Mouse (Mus musculus) telencephalon, adult 2 months (tissue): Measurements from ENCODE around the gene Tescl.
A peak's percentile ranks its signal among the peaks of the same experiment; 100 is the strongest.

ENCODE experiments used
- DNase-seq: peaks from one replicate; pipeline ENCODE4 v3.0.0-alpha.2; 2011; ENCODE audit warnings: low read depth, low spot score

Gene Tescl

GRCm38 (mm10) chr7:24333304-24333986 lies at the start of gene Tescl:
TSS of gene Tescl (minus strand) at chr7:24333936.
- DNase-seq, result no peak

DNA sequence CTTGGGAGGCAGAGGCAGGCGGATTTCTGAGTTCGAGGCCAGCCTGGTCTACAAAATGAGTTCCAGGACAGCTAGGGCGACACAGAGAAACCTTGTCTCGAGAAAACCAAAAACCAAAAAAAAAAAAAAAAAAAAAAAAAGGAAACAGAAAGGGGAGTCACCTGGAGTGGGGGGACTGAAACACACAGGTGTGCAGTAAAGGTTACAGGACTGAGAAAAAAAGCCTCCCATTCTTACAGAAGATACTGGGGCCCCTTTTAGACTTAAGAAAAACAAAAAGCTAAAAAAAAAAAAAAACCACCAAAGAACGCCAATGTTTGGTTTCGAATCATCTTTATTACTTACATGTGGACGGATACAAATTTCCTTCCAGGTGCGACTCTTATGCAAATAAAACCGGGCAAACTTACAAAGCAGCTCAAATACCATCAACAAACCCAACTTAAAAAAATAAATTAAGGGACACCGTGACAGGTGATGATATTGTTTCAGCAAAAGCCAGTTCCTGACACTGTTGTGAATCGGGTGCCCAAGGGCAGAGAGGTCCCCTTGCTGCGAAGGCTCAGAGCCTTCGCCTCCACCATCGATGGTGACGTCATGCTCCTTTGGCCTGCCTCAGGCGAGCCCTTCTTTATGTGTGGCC lies 49.1 kb upstream of the Tescl start:
- DNase-seq, result no peak

GRCm38 (mm10) chr7:24380370-24380769 lies 46.6 kb upstream of the Tescl start:
- DNase-seq, result no peak

- no peak for DNase-seq
Measured at GRCm38 (mm10) chr7:24379934-24380333, 46.2 kb upstream of the Tescl start.

DNA sequence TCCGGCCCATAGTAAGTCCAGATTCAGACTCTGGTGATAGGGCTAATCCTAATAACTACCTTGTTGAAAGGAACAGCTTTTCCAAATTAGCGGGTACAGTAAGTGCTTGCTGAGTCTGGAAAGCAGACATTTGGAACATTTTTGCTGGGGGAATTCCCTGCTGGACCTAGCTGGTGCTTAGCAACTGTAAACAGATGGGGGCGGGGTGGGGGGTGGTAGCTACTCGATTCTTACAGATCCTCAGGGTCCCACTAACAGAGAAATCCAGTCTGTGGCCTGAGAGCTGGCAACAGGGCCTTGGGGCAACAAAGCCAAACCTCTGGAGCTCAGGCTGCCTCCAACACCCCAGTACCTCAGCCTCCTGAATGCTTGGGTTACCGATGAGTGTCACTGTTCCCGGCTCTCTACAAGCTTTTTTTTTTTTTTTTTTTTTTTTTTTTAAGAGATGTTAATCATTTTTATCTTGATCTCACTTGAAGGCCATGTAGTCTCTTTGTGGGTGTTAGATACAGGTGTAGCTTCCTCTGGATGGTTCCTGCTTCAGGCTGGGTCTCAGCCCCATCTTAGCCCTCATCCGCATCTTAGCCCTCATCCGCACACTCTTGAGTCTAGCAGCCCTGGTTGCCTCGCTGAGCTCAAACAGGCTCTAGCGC lies 44.4 kb upstream of the Tescl start:
- DNase-seq, result no peak

GRCm38 (mm10) chr7:24377091-24377865 lies 43.5 kb upstream of the Tescl start:
- DNase-seq, result no peak

- DNase-seq, result no peak
Measured at GRCm38 (mm10) chr7:24376456-24376855, 42.7 kb upstream of the Tescl start.

- DNase-seq, result no peak
Measured at GRCm38 (mm10) chr7:24373538-24374379, 40.0 kb upstream of the Tescl start.

DNA sequence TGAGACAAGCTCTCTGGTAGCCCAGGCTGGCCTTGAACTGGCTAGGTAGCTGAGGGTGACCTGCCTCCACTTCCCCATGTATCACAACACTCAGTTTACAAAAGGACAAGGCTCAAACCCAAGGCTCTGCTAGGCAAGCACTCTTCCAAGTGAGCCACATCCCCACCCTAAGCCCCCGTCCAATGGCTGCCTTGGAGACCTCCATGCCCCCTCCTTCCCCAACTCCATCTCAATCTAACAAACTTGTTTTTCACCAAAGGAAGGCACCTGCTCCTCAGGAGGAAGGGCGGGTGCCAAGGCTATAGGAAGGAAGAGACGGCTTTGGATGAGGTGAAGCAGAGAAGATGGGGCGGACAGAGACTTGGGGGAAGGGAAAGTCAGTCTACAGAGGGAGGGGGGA lies 39.0 kb upstream of the Tescl start:
- no peak for DNase-seq

DNA sequence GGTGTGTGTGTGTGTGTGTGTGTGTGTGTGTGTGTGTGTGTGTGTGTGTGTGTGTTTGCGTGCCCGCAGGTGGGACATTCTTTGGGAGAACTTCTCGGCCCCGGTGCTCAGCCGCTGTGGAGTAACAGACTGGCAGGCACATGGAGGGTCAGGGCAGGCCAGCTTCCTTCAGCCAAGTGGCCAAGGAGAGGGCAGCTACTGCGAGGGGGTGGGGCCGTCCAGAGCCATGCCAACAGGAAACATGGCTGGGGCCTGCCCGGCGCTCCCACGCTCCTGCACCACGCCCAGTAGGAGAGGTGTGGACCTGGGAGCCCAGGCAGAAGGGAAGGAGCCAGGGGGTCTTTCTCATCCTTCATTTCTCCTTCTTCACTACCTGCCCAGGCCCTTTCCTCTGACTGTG lies 38.6 kb upstream of the Tescl start:
- DNase-seq, result no peak

DNA sequence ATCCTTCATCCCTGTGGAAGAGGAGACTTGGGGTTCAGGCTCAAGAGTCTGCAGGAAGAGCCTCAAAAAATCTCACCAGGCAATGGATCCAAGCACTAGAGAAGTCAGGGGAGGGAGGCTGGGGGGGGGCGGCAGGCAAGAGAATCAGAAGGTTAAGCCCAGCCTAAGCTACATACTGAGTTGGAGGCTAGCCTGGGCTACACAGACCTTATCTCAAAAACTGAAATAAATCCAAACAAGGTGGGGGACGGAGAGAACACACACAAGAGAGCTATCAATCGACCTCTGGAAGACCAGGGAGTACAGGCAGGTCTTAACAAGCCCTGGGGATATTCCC lies 38.0 kb upstream of the Tescl start:
- DNase-seq, result no peak

GRCm38 (mm10) chr7:24371012-24371808 lies 37.5 kb upstream of the Tescl start:
- no peak for DNase-seq

DNA sequence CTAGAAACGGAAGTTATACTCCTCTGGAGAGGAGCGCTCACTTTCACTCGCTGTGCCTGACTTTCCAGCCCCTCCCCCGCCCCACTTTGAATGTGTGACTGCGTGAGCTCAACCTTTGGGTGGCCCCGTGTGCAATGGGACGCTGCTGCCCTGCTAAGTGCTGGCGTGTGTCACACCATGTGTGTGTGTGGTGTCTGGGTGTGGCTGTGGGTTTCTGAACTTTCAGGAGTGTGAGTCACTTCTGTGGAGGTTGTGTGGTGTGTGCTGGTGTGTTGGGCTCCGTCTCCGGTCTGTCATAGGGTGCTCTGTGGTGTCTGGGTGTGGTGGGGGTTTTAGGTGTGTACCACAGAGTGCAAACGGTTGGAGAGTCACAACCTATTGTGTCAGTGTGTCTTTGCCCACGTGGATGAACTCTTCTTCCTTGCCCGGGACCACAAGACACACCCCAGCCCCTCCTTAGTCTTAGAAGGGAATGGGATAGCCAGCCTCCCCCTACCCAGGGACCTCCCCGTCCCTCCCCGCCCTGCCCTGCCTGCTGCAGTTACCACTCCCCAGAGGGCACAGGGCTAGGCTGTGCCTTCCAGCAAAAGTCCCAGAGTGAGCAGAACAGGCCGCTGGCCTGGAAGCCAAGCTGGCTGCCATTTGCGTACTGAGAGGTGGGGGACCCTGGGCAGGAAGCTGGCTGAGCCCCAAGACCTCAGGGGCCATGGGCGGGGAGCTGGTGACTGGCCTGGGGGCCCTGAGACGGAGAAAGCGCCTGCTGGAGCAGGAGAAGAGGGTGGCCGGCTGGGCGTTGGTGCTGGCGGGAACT lies 36.2 kb upstream of the Tescl start, which contains the start of gene Kcnn4:
TSS of gene Kcnn4 (plus strand) at position 533 of the 811 bp plus-strand sequence.
- DNase-seq, result no peak

DNA sequence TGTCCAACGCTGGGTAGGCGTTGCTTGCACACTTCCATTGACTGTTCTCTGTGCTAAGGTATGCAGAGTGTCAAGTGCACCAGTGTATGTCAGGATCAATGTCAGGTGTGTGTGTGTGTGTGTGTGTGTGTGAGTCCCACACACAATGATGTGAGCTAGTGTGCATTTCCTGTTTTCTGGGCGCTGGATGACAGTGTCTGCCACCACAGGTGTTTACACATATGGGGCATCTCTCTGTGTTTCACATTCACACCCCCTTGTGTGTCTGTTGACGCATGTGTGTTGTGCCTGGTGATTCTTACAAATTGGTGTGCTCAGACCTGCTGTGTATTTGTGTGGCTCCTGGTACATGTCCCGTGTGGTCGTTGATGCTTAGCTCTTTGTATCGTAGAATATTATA lies 35.2 kb upstream of the Tescl start:
- DNase-seq, result no peak

- DNase-seq, result no peak
Measured at GRCm38 (mm10) chr7:24368226-24368625, 34.5 kb upstream of the Tescl start.

- no peak for DNase-seq
Measured at GRCm38 (mm10) chr7:24366716-24367632, 33.2 kb upstream of the Tescl start.

DNA sequence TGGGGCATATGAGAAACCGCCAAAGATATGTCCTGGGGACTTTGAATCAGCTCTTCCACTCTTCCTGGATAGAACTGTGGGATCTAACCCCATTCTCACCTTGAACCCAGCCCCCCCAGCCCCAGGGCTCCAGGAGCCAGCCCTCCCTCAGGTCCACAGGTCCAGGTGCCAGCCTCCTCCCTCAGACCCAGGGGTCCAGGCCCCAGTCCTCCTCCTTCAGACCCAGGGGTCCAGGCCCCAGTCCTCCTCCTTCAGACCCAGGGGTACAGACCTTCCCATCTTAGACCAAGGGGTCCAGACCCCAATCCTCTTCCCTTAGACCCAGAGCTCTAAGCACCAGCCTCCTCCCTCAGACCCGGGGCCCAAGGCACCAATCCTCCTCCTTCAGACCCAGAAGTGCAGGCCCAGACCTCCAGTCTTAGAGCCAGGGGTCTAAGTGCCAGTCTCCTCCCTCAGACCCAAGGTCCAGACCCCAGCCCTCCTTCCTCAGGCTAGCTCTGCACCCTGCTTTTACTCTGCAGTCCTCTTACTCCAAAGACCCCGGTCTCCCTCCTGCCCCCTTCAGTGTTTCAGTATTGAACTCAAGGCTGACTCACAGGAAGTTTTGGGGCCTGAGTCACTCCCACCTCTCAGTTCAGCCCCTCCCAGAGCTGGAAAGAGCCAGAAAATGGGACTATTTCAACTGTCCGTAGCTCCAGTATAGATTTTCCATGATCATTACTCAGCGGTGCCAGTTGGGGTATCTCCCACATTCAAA lies 31.7 kb upstream of the Tescl start:
- DNase-seq, result no peak

DNA sequence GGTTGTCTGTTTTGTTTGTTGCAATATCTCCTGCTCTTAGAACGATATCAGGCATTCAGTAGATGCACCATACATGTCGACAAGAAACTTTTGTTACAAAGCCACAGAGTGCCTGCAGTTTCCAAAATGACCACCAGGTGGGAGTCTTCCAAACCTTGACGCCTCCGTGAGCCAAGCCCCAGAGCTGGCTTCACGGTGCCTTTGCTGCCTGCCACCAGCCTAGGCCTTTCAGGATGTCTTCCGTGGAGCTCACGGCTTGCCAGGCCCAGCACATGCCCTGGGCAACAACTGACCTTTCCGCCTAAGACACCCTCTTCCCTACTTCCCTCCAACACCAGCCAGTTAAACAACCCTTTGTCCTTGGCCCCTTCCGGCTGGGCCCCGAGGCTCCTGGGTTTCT lies 31.1 kb upstream of the Tescl start:
- peak; percentile 60 for DNase-seq
